Mouse (Mus musculus): ENCODE results near the gene Mex3b. TPM values are rescaled to one million over a fixed set of nuclear protein-coding genes. Genes with fewer than 3 reads are reported as not detected.

The Mex3b gene
- polyA plus RNA-seq, 1 experiment = 9.9 TPM

GRCm38 (mm10) chr7:82899459-82900297 lies 32.5 kb downstream of the Mex3b start:
- H3K27me3 ChIP-seq (ENCODE audit: control insufficient read depth, insufficient read depth, insufficient read length) = no peaks in the 10 kb centered on the region
- H3ac ChIP-seq (ENCODE audit: control insufficient read depth, insufficient read length) = no peak overlapping the region
- H3K36me3 ChIP-seq (ENCODE audit: control insufficient read depth, insufficient read depth) = no peaks in the 10 kb centered on the region
- H3K4me2 ChIP-seq (ENCODE audit: low read depth) = no peak overlapping the region
- no peak for TF ChIP-seq CEBPB (IDR thresholded peaks at IDR 0.05; ENCODE audit: insufficient read depth, poor library complexity, severe bottlenecking)
- peak in 1 of 3 experiments; percentile 45 for TF ChIP-seq MYOG (IDR thresholded peaks at IDR 0.05; ENCODE audit: control insufficient read depth in 1 of 3, insufficient read depth in 1 of 3, insufficient read length in 2 of 3, low read depth in 2 of 3)
- TF ChIP-seq POLR2A (IDR thresholded peaks at IDR 0.05; ENCODE audit: insufficient read length, low read depth) = no peak
- peak in 2 of 3 experiments; percentile 47 to 64 for TF ChIP-seq MYOD1 (IDR thresholded peaks at IDR 0.05; ENCODE audit: control insufficient read depth in 1 of 3, insufficient read length in 2 of 3, low read depth in 2 of 3)
- TF ChIP-seq USF1 (IDR thresholded peaks at IDR 0.05; ENCODE audit: low read depth) = no peak
- TF ChIP-seq REST (IDR thresholded peaks at IDR 0.05; ENCODE audit: insufficient read depth, insufficient read length) = no peak
- TF ChIP-seq E2F4 (IDR thresholded peaks at IDR 0.05; ENCODE audit: insufficient read depth) = no peak
- no peak for TF ChIP-seq MAX (IDR thresholded peaks at IDR 0.05; ENCODE audit: low read depth)
- H3K4me3 ChIP-seq = no peak overlapping the region
- no peaks in the 10 kb centered on the region for H3K79me2 ChIP-seq (ENCODE audit: control insufficient read depth, insufficient read depth)

- H3K79me2 ChIP-seq (ENCODE audit: control insufficient read depth, insufficient read depth) = no peaks in the 10 kb centered on the region
- H3K36me3 ChIP-seq (ENCODE audit: control insufficient read depth, insufficient read depth) = no peaks in the 10 kb centered on the region
- H3K4me2 ChIP-seq (ENCODE audit: low read depth) = no peak overlapping the region
- no peak overlapping the region for H3ac ChIP-seq (ENCODE audit: control insufficient read depth, insufficient read length)
- TF ChIP-seq MYOD1 (IDR thresholded peaks at IDR 0.05; ENCODE audit: control insufficient read depth in 1 of 3, insufficient read length in 2 of 3, low read depth in 2 of 3) = no peak
- TF ChIP-seq POLR2A (IDR thresholded peaks at IDR 0.05; ENCODE audit: insufficient read length, low read depth) = no peak
- no peak for TF ChIP-seq TCF3 (IDR thresholded peaks at IDR 0.05; ENCODE audit: insufficient read length, low read depth)
- TF ChIP-seq POLR2AphosphoS2 (IDR thresholded peaks at IDR 0.05; ENCODE audit: insufficient read length, low read depth) = no peak
- TF ChIP-seq REST (IDR thresholded peaks at IDR 0.05; ENCODE audit: insufficient read depth, insufficient read length) = no peak
- TF ChIP-seq CEBPB (IDR thresholded peaks at IDR 0.05; ENCODE audit: insufficient read depth, poor library complexity, severe bottlenecking) = no peak
- TF ChIP-seq USF1 (IDR thresholded peaks at IDR 0.05; ENCODE audit: low read depth) = no peak
- TF ChIP-seq MAX (IDR thresholded peaks at IDR 0.05; ENCODE audit: low read depth) = no peak
- no peak for TF ChIP-seq MYOG (IDR thresholded peaks at IDR 0.05; ENCODE audit: control insufficient read depth in 1 of 3, insufficient read depth in 1 of 3, insufficient read length in 2 of 3, low read depth in 2 of 3)
- no peak for TF ChIP-seq SRF (IDR thresholded peaks at IDR 0.05; ENCODE audit: control insufficient read depth, insufficient read length, low read depth)
- H3K4me3 ChIP-seq = no peak overlapping the region
- H3K27me3 ChIP-seq (ENCODE audit: control insufficient read depth, insufficient read depth, insufficient read length) = no peaks in the 10 kb centered on the region
Observed at GRCm38 (mm10) chr7:82903006-82903405, 35.9 kb downstream of the Mex3b start.

DNA sequence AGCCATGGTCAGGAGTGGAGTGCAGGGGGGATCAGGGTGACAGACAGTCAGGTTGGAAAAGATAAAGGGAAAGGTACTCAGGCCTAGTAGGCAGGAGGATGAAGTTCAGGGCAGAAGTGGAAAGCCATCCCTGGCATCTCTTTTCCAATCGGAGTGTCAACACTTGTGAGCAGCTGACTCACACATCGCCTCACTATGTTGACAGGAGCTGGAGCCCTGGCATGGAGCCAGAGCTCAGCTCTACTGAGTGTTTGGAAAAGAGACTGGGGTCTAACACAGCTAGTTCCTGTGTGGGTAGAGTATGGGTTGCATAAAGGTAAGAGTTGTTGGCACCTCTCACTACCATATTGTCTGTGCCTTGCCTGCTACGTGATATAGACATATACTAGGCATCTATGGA lies 38.4 kb downstream of the Mex3b start:
- no peak for TF ChIP-seq POLR2A (IDR thresholded peaks at IDR 0.05; ENCODE audit: insufficient read length, low read depth)
- TF ChIP-seq MYOG (IDR thresholded peaks at IDR 0.05; ENCODE audit: control insufficient read depth in 1 of 3, insufficient read depth in 1 of 3, insufficient read length in 2 of 3, low read depth in 2 of 3) = no peak
- TF ChIP-seq REST (IDR thresholded peaks at IDR 0.05; ENCODE audit: insufficient read depth, insufficient read length) = no peak
- TF ChIP-seq MYOD1 (IDR thresholded peaks at IDR 0.05; ENCODE audit: control insufficient read depth in 1 of 3, insufficient read length in 2 of 3, low read depth in 2 of 3) = no peak
- no peak for TF ChIP-seq USF1 (IDR thresholded peaks at IDR 0.05; ENCODE audit: low read depth)
- no peak for TF ChIP-seq CEBPB (IDR thresholded peaks at IDR 0.05; ENCODE audit: insufficient read depth, poor library complexity, severe bottlenecking)
- TF ChIP-seq SRF (IDR thresholded peaks at IDR 0.05; ENCODE audit: control insufficient read depth, insufficient read length, low read depth) = no peak
- TF ChIP-seq TCF12 (IDR thresholded peaks at IDR 0.05; ENCODE audit: insufficient read depth, poor library complexity, severe bottlenecking) = no peak
- TF ChIP-seq MAX (IDR thresholded peaks at IDR 0.05; ENCODE audit: low read depth) = no peak
- H3K4me2 ChIP-seq (ENCODE audit: low read depth) = no peak overlapping the region
- no peak overlapping the region for H3K4me3 ChIP-seq

DNA sequence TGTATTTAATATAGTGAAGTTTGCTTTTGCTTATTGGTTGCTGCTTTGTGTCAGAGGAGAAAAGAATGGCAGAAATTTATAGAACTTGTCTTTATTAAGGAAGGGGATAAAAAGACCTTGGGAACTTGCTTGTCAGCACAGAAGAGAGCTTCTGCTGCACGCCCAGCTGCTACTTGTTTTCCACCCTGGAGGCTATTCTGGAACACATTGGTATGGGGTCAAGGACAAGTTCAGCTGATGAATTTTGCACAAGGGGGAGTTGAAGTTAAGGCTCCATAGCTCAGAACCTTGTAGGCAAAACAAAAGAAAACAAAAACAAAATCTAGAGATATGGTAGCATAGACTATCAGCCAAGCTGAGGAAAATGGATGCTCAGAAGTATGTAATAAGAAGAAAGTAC lies 39.9 kb downstream of the Mex3b start:
- no peak overlapping the region for H3ac ChIP-seq (ENCODE audit: control insufficient read depth, insufficient read length)
- H3K4me2 ChIP-seq (ENCODE audit: low read depth) = no peak overlapping the region
- no peaks in the 10 kb centered on the region for H3K79me2 ChIP-seq (ENCODE audit: control insufficient read depth, insufficient read depth)
- TF ChIP-seq POLR2AphosphoS2 (IDR thresholded peaks at IDR 0.05; ENCODE audit: insufficient read length, low read depth) (no peak), E2F4 (IDR thresholded peaks at IDR 0.05; ENCODE audit: insufficient read depth) (no peak), SRF (IDR thresholded peaks at IDR 0.05; ENCODE audit: control insufficient read depth, insufficient read length, low read depth) (no peak), REST (IDR thresholded peaks at IDR 0.05; ENCODE audit: insufficient read depth, insufficient read length) (no peak)
- H3K27me3 ChIP-seq (ENCODE audit: control insufficient read depth, insufficient read depth, insufficient read length) = no peaks in the 10 kb centered on the region
- no peak overlapping the region for H3K4me3 ChIP-seq
- no peaks in the 10 kb centered on the region for H3K36me3 ChIP-seq (ENCODE audit: control insufficient read depth, insufficient read depth)

More for the DNA sequence above, 38.4 kb downstream of the Mex3b start:
- Histone ChIP-seq H3K79me2 (ENCODE audit: control insufficient read depth, insufficient read depth) (no peaks in the 10 kb centered on the region), H3K27me3 (ENCODE audit: control insufficient read depth, insufficient read depth, insufficient read length) (no peaks in the 10 kb centered on the region), H3K36me3 (ENCODE audit: control insufficient read depth, insufficient read depth) (no peaks in the 10 kb centered on the region), H3ac (ENCODE audit: control insufficient read depth, insufficient read length) (no peak overlapping the region)
